Mouse (Mus musculus) activated CD4-positive, CD25-positive, alpha-beta regulatory T cell, adult 4 months (primary cell): ENCODE data around the gene Ccr1. TPM values are rescaled to one million over a fixed set of nuclear protein-coding genes. Genes with fewer than 3 reads are reported as not detected.

Source experiments
- ATAC-seq: one replicate; pipeline ENCODE4 v1.8.0; 2017
- polyA plus RNA-seq, 2 experiments: library from polyadenylated mRNA; unstranded; fragments of 100-300 nt; shearing (Covaris generic); gene quantifications; one replicate each; pipeline ENCODE4 v1.2.1; 2017

The Ccr1 gene
- polyA plus RNA-seq, 2 experiments from 2014 or later, result 0.77 to 0.80 TPM

- no peak for ATAC-seq
Observed at GRCm38 (mm10) chr9:123953551-123953950, 14.9 kb downstream of the Ccr1 start.

GRCm38 (mm10) chr9:123951176-123951575 lies 17.3 kb downstream of the Ccr1 start:
- no peak for ATAC-seq

- ATAC-seq, result no peak
Observed at GRCm38 (mm10) chr9:123949432-123949831, 19.1 kb downstream of the Ccr1 start.

- peak; percentile 28 for ATAC-seq
Observed at GRCm38 (mm10) chr9:123947815-123948214, 20.7 kb downstream of the Ccr1 start.

- ATAC-seq, result no peak
Observed at GRCm38 (mm10) chr9:123942025-123942424, 26.5 kb downstream of the Ccr1 start.

- peak; percentile 41 for ATAC-seq
Observed at GRCm38 (mm10) chr9:123941316-123941715, 27.2 kb downstream of the Ccr1 start.

GRCm38 (mm10) chr9:123940628-123941027 lies 27.9 kb downstream of the Ccr1 start:
- ATAC-seq, result no peak

- ATAC-seq, result peak; percentile 25
Observed at GRCm38 (mm10) chr9:123940168-123940567, 28.3 kb downstream of the Ccr1 start.

GRCm38 (mm10) chr9:123937989-123938388 lies 30.5 kb downstream of the Ccr1 start:
- ATAC-seq, result peak; percentile 15

GRCm38 (mm10) chr9:123936604-123937280 lies 31.8 kb downstream of the Ccr1 start:
- peak; percentile 46 for ATAC-seq

GRCm38 (mm10) chr9:123935776-123936175 lies 32.7 kb downstream of the Ccr1 start:
- no peak for ATAC-seq

GRCm38 (mm10) chr9:123935346-123935745 lies 33.1 kb downstream of the Ccr1 start:
- ATAC-seq, result peak; percentile 26

GRCm38 (mm10) chr9:123933716-123934445 lies 34.6 kb downstream of the Ccr1 start:
- ATAC-seq, result no peak

GRCm38 (mm10) chr9:123932911-123933675 lies 35.4 kb downstream of the Ccr1 start:
- no peak for ATAC-seq

- peak; percentile 12 for ATAC-seq
Observed at GRCm38 (mm10) chr9:123931761-123932700, 36.5 kb downstream of the Ccr1 start.

- no peak for ATAC-seq
Observed at GRCm38 (mm10) chr9:123930926-123931325, 37.6 kb downstream of the Ccr1 start.

- ATAC-seq, result no peak
Observed at GRCm38 (mm10) chr9:123930476-123930875, 38.0 kb downstream of the Ccr1 start.

- ATAC-seq, result no peak
Observed at GRCm38 (mm10) chr9:123929936-123930335, 38.6 kb downstream of the Ccr1 start.

GRCm38 (mm10) chr9:123928759-123929246 lies 39.7 kb downstream of the Ccr1 start:
- peak; percentile 34 for ATAC-seq

- peak; percentile 30 for ATAC-seq
Observed at GRCm38 (mm10) chr9:123928118-123928758, 40.3 kb downstream of the Ccr1 start.

- ATAC-seq, result no peak
Observed at GRCm38 (mm10) chr9:123927281-123927960, 41.1 kb downstream of the Ccr1 start.
